Mouse (Mus musculus) bone marrow, adult 2 months (tissue): ENCODE data around the gene Lamp1. TPM values are rescaled to one million over a fixed set of nuclear protein-coding genes. Genes with fewer than 3 reads are reported as not detected.

Source experiments
- H3K27ac ChIP-seq: fragments of 200-500 bp; 2 replicates; pipeline ENCODE4 v1.5.1; 2012; ENCODE audit warnings: low read depth, mild to moderate bottlenecking, control low read depth, inconsistent platforms, low read length; ENCODE audit not compliant: control insufficient read depth, poor library complexity, insufficient read depth
- H3K4me1 ChIP-seq: fragments of 200-500 bp; 2 replicates; pipeline ENCODE4 v1.6.1; 2011; ENCODE audit warnings: low read length; ENCODE audit not compliant: control insufficient read depth, insufficient read depth
- H3K4me3 ChIP-seq: fragments of 200-500 bp; replicated peaks from 2 replicates; pipeline ENCODE3; 2011; ENCODE audit warnings: mild to moderate bottlenecking, low read depth, low read length, control low read depth; ENCODE audit not compliant: control insufficient read depth
- CTCF ChIP-seq: fragments of 200-500 bp; IDR thresholded peaks from 2 replicates; pipeline ENCODE4 v1.5.1; 2011; ENCODE audit warnings: low read length, control low read depth; ENCODE audit not compliant: control insufficient read depth, insufficient read depth
- POLR2A ChIP-seq: fragments of 200-500 bp; IDR thresholded peaks from 2 replicates; pipeline ENCODE4 v1.6.1; 2011; ENCODE audit warnings: low read depth, mild to moderate bottlenecking, control low read depth, low read length, borderline replicate concordance; ENCODE audit not compliant: control insufficient read depth
- WGBS: fragments of 180-500 bp; shearing (Covaris S2); methylation state at CpG from one replicate; pipeline ENCODE4 v1.1.7; 2018; 5-methylcytosine and 5-hydroxymethylcytosine counted together
- polyA plus RNA-seq: library from polyadenylated mRNA; stranded (reverse); fragments of >200 nt; gene quantifications from 2 replicates; pipeline ENCODE4 v1.2.4, GENCODE M21; 2011; ENCODE audit warnings: low replicate concordance; ENCODE audit not compliant: missing spikeins, insufficient read depth, insufficient read length

Gene Lamp1
- polyA plus RNA-seq, 1 experiment: 127 TPM

GRCm38 (mm10) chr8:13181691-13181976 is 22.7 kb downstream of the Lamp1 start:
- WGBS: 51% methylated on average over 2 of the region's 2 CpGs
- TF ChIP-seq POLR2A: no peak
- no peak for TF ChIP-seq CTCF
- no peak overlapping the region for H3K27ac ChIP-seq
- no peaks in the 10 kb centered on the region for H3K4me1 ChIP-seq
- no peak overlapping the region for H3K4me3 ChIP-seq

- WGBS: 77% methylated on average over 8 of the region's 8 CpGs
- H3K4me3 ChIP-seq: no peak overlapping the region
- no peak overlapping the region for H3K27ac ChIP-seq
- no peaks in the 10 kb centered on the region for H3K4me1 ChIP-seq
- TF ChIP-seq CTCF (no peak), POLR2A (no peak)
Measured at GRCm38 (mm10) chr8:13186819-13187218, 27.9 kb downstream of the Lamp1 start.

GRCm38 (mm10) chr8:13187229-13187628 is 28.3 kb downstream of the Lamp1 start:
- Histone ChIP-seq H3K4me3 (no peak overlapping the region), H3K27ac (no peak overlapping the region)
- WGBS: 81% methylated on average over 9 of the region's 9 CpGs

GRCm38 (mm10) chr8:13187638-13188037 is 28.7 kb downstream of the Lamp1 start:
- Histone ChIP-seq H3K4me3 (no peak overlapping the region), H3K27ac (no peak overlapping the region), H3K4me1 (no peaks in the 10 kb centered on the region; the same call in 1 of the 2 replicates)
- WGBS: 80% methylated on average over 7 of the region's 7 CpGs
- no peak for TF ChIP-seq POLR2A

More at GRCm38 (mm10) chr8:13187229-13187628, 28.3 kb downstream of the Lamp1 start:
- no peaks in the 10 kb centered on the region; the same call in 1 of the 2 replicates for H3K4me1 ChIP-seq
- no peak for TF ChIP-seq CTCF
- no peak for TF ChIP-seq POLR2A

- Histone ChIP-seq H3K4me1 (no peaks in the 10 kb centered on the region; the same call in 1 of the 2 replicates), H3K4me3 (no peak overlapping the region), H3K27ac (no peak overlapping the region)
- 79% methylated on average over 13 of the region's 13 CpGs for WGBS
- TF ChIP-seq CTCF: no peak
- TF ChIP-seq POLR2A: no peak
Measured at GRCm38 (mm10) chr8:13188052-13188555, 29.1 kb downstream of the Lamp1 start.

GRCm38 (mm10) chr8:13188857-13189256 is 29.9 kb downstream of the Lamp1 start:
- Histone ChIP-seq H3K27ac (no peak overlapping the region), H3K4me3 (no peak overlapping the region), H3K4me1 (no peaks in the 10 kb centered on the region; the same call in 1 of the 2 replicates)
- no peak for TF ChIP-seq POLR2A
- no peak for TF ChIP-seq CTCF
- WGBS: 88% methylated on average over 1 of the region's 1 CpGs

GRCm38 (mm10) chr8:13190235-13190634 is 31.3 kb downstream of the Lamp1 start:
- Histone ChIP-seq H3K4me3 (no peak overlapping the region), H3K4me1 (no peaks in the 10 kb centered on the region; the same call in 1 of the 2 replicates), H3K27ac (no peak overlapping the region)
- TF ChIP-seq CTCF: no peak
- no peak for TF ChIP-seq POLR2A
- 83% methylated on average over 8 of the region's 8 CpGs for WGBS

GRCm38 (mm10) chr8:13194818-13195217 is 35.9 kb downstream of the Lamp1 start:
- H3K27ac ChIP-seq: no peak overlapping the region
- TF ChIP-seq POLR2A: no peak
- no peak for TF ChIP-seq CTCF

GRCm38 (mm10) chr8:13197493-13197892 is 38.5 kb downstream of the Lamp1 start:
- Histone ChIP-seq H3K4me3 (no peak overlapping the region), H3K27ac (no peak overlapping the region), H3K4me1 (no peaks in the 10 kb centered on the region; the same call in 1 of the 2 replicates)
- 80% methylated on average over 5 of the region's 5 CpGs for WGBS
- TF ChIP-seq CTCF (no peak), POLR2A (no peak)

More at GRCm38 (mm10) chr8:13194818-13195217, 35.9 kb downstream of the Lamp1 start:
- Histone ChIP-seq H3K4me1 (no peaks in the 10 kb centered on the region; the same call in 1 of the 2 replicates), H3K4me3 (no peak overlapping the region)
- 74% methylated on average over 10 of the region's 10 CpGs for WGBS
